Mouse (Mus musculus) cerebellum, adult 11 months (tissue): ENCODE measurements at regions not wholly inside any gene's neighbourhood (a gene's known extent, or its start where the extent isn't known, plus 50 kb on each side); places are given as distances from the start of the nearest gene placed in this dataset.

Experiments
- DNase-seq: peaks from one replicate; pipeline ENCODE4 v3.0.0; 2022

DNA sequence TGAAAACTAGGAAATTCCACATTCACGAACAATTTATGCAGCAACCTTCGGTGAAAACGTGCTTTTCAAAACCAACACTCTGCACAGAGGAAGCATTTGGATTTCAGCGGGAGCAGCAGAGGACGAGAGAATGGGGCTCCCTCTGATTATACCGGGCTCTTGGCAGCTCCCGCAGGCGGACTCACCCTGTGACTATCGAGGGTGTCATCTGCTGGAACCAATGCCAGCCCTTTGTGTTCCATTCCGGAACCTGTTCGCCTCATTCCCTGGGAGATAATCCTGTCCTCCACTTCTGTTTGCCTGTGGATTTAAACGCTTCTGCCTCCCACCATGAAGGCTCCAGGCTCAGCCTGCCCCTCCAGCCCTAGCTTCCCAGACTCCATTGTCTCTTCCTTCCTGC, 77.1 kb downstream of the Utp18 start:
- DNase-seq, result peak; percentile 46

DNA sequence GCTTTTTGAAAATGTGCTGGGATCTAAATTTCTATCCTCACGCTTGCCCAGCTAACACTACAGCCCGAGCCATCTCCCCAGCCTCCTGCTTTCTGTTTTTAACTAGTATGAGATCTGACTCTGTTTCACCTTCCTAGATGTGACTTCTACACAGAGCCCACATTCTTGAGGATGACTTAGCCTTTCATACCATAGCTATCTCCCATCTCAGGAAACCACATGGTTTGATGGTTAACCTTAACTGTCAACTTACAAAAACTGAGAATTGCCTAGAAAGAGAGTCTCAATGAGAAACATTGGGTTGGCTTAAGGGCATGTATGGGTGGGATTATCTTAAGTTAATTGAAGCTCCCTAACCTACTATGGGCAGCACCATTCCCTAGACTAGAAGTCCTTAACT, 78.4 kb downstream of the Utp18 start:
- no peak for DNase-seq

- peak; percentile 7 for DNase-seq
Measured at GRCm38 (mm10) chr11:93771143-93771940, 114.2 kb downstream of the Utp18 start.

- no peak for DNase-seq
Measured at GRCm38 (mm10) chr11:93765961-93766360, 119.6 kb downstream of the Utp18 start.

DNA sequence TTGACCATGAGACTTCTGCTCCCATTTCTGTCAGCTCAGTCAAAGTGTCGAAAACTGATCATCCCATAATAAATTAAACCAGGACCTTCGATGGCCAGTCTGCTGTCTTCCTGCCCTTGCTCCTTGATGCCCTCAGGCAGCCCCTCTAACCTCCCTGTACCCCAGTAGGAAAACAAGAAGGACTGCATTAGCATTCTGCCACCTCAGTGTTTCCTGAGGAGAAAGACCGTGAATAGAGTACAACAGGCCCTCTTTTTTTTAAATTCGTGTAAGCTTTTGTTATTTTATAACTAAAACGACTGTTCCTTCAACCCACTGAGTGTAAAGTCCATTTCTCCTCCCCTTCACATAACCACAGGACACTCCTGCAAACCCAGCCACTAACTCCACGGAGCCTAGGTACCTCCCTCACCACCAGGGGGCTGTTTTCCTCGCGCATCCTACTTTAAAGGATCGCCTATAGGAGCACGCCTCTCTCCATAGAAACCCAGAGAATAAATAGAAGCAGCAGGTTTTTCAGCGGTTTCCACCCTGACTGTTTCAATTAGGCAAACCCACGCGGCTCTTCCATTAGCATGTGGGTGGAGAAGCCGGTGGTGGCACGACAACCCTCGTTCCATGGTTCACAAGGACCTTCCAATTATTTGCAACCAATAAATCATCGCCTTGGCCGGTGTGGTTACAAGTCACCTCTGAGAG, 122.6 kb downstream of the Utp18 start:
- DNase-seq, result peak; percentile 29

DNA sequence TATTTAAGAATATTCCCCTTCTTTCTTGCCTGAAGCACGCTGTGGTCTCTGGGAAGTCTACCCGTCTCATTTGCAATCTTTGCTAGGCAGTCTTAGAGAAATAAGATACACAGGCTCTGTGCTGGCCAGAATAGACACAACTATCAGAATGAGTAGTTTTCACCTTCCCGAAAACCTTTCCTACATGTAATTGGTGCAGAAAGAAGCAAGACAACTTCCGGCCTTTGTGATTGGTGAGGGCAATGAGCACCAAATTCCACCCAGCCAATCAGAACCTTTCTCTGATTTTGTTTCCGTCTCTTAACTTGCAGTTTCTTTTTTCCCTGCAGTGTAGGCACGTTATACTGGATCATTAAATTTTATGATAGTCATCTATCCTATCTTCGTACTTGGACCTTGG, 127.7 kb downstream of the Utp18 start:
- no peak for DNase-seq

DNA sequence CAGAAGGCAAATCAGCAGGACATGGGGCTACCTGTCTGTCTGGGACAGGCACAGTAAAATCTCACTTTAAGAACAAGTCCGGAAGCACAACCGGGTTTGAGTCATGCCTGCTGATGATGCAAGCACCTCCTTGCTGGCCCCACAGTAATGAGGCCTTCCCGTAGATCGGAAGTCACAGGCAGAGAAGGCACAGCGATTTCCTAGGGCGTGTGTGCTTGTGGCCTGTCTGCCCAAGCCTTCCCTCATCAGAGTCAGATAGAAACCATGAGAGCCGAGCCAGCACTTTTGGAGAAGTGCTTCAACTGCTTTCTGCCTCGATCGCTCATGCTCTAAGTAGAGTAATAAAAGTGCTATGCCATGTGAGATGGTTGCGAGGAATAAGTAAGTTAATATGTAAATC, 148.9 kb downstream of the Utp18 start:
- DNase-seq, result no peak

GRCm38 (mm10) chr11:93733568-93734185, 151.9 kb downstream of the Utp18 start:
- DNase-seq, result no peak

GRCm38 (mm10) chr11:93729119-93729518, 156.4 kb downstream of the Utp18 start:
- DNase-seq, result no peak

- DNase-seq, result no peak
Measured at GRCm38 (mm10) chr11:93725242-93725641, 160.3 kb downstream of the Utp18 start.

GRCm38 (mm10) chr11:93719141-93719540, 166.4 kb downstream of the Utp18 start:
- no peak for DNase-seq

DNA sequence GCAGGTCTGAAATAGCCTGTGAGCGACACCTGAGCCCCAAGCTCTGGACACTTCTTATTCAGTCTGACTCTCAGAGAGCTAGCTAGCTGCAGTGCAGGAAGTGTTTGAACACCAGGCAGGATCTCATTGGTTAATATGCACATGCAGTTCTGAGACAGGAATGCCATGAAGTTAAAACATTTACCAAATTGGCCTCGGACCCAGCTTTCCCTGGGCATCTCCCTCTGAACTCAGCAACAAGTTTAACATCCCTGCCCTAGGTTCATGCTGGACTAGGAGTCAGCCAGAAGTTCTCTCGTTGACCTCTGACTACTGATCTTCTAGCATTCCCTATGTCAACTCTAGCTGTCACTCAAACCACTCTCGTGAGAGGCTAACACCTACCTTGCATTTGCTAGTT, 175.9 kb downstream of the Utp18 start:
- DNase-seq, result no peak

DNA sequence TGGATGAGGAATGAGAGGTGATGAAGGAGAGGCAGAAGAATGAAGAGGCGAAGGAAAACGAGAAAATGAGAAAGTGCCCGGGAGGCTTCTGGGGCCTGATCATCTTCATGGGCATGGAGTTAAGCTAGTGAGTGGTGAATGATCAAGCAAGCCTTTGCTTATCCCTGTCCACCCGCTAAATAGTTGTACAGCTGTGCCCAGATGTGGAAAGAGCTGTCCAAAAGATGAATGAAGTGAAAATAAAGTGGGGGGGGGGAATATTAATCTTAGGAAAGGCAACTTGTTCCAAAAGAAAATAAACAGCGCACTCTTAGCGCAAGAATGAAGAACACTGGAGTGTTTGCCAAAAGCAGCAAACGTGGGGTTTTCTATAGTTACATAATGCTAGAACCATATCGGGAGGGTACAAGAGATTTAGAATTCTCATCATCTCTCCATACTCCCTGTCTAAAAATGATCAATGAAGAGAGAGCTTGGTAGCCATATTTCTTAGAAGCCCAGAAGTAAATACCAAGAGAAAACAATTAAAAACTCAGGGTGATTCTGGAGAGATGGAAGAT, 188.5 kb downstream of the Utp18 start:
- no peak for DNase-seq

DNA sequence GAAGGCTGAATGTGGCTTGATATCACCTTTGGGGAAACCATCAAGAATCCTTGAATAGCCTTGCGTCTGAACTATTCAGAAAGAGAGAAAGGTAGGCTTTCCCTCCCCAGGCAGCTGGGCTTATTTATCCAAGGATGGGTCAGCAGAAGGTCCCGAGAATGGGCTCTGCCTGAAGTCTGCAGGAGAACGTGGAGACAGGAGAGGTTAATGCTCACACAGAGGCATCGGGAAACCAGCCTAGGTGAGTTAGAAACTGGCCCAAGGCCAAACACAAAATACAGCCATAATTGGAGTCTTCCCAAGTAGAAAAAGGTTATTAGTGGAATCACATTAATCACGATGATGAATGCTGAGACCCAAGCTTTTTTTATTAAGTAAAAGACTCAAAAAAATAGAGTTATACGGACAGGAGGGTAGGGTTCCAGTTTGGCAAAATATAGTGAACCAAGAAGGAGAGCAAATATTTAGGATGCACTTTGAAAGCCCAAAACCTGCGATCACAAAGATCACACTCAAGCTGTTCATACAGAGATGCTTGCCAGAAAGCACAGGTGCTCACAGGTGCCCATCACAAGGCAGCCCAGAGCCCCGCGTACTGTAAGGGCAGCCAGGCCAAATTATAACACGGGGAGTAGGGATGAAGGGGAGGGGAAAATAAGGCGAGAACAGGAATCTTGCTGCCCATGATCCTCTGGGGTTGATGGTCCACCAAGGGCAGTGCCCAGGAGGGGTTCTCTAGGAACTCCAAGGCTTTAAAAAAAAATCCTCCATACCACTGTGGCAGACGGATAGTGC, 189.3 kb downstream of the Utp18 start:
- peak; percentile 84 for DNase-seq

- no peak for DNase-seq
Measured at GRCm38 (mm10) chr11:93683691-93684090, 201.9 kb downstream of the Utp18 start.

DNA sequence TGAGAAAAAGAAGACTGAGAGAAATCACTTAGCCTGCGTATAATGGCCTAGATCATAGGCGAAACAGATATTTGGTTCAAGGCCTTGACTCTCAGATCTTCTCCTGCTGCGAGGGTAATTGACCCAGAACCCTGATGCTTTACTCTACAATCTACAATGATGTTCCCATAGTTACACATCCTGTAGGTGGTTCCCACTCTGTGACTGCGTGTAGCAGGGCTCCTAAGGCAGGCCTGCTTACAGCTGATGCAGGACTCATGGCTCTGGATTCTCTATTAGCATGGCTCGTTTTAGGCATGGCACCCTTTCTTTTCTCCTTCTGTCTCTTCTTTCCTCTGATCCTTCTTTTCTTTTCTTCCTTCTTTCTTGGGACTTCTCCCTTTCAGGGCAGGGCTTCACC, 209.3 kb downstream of the Utp18 start:
- DNase-seq, result no peak

GRCm38 (mm10) chr11:93672025-93672424, 213.5 kb downstream of the Utp18 start:
- no peak for DNase-seq

DNA sequence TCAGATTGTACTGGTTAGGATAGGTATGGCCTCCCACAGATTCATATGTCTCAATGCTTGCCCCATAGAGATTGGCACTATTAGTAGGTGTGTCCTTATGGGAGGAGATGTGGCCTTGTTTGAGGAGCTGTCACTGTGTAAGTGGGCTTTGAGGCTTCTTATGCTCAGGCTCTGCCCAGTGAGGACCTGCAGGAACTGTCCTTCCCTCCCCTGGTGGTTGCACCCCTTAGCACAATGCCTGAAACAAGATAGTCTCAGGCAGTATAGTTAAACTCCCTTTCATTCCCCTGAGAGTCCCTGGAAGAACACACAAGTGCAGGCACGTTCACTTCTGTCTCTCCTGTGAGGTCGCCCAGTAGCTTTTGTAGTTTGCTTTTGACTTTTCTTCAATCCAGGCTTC, 223.9 kb downstream of the Utp18 start:
- no peak for DNase-seq

DNA sequence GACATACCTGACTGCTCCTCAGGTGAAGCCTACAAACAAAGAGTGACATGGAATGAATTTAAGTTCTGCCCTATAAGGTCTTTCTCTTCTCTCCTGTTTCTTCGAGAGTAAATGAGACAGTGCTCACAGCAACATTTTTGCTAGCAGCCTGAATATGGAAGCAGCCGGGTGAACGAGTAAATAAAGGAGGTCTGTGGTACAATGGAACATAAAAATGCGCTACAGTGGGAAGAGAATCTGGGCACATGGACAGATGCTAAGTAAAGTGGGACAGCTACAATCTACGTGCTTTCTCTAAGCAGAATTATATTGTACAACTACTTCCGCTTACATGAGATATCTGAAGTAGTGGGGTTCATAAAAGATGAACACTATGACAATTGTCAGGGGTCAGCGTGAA, 225.2 kb downstream of the Utp18 start:
- DNase-seq, result no peak

DNA sequence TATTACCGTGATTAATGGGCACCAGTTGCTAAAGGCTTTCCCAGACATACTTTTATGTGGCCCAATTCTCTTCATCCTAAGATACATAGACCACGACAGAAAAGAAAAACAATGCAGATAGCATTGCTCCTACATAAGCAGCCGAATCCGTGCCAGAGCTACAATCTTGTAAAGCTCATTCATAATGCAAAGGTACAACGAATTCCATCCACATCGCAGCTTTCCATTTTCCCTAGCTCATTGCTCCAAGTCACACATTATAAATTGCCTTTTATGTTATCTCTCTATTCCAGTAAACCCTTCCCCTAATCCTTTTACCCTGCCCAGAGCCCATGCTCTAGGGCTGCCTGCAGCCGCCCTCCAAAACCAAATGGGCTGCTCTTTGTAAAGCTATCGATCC, 226.8 kb downstream of the Utp18 start:
- DNase-seq, result no peak

DNA sequence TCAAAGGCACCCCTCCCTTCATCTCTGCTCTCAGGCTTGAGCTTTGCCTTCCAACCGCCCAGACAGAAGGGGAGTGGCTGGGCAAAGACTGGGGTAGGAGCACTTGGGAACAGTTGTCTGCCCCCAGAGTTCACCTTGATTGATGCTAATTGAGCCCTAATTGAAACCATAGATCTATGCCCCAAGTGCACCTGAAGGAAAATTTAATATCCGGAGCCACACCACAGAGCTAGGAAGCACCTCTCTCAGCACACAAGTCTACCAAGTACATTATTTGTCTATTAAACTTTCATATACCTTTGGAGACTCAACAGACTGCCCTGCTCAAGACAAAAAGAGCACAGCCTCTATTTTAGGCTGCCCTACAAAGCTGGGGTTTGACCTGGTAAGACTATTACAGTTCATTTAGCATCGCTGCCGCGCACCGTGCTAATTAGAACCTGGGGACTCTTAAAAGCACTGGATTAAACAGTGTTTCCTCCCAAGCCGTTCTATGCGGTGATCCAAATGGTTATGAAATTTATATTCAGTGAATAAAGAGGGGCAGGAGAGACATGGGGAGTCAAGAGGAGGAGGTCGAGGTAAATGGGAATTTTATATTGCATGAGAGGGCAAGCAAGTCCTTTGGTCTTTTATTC, 229.8 kb downstream of the Utp18 start:
- DNase-seq, result no peak

- DNase-seq, result peak; percentile 22
Measured at GRCm38 (mm10) chr11:93653401-93653800, 232.2 kb downstream of the Utp18 start.
